ENCODE assay signal across 27 mouse cellular contexts in the genomic region with DNA sequence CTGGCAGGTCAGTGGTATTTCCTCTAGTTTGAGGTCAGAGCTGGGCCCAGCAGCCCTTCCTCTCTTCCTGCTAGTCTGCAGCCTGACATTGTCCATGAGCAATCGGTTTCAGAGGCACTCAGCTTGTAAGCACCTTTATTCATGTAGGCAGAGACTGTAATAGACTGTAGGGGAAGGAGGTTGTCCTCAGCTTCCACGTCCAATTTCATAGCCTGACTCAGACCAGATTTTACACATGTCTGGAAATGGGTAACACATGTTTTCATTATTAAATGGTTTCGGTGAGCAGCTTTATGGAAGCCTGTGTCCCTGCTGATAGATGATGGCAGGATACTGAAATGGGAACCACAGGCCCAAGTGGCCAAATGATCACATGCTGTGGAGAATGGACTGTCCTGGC. TPM values are rescaled to one million over a fixed set of nuclear protein-coding genes. Genes with fewer than 3 reads are reported as not detected.
DNase-seq lines count a peak whose midpoint lies in the region; ATAC-seq lines count a peak whose summit lies in the region.
"Had no signal": no experiment of that assay in that cellular context is flagged by ENCODE, and none has a peak within 500 bp of the region (broad histone marks: within the 10 kb centered on the region; RNA-seq: fewer than 3 reads in every experiment).

No protein-coding gene starts in this region.

- H3K9me3 ChIP-seq in embryonic facial prominence, embryonic 10.5 days: no peaks in the 10 kb centered on the region
- no peaks in the 10 kb centered on the region; the same call in 1 of the 2 replicates for H3K9me3 ChIP-seq in limb, embryonic 13.5 days
- H3K9me3 ChIP-seq in midbrain, embryonic 14.5 days (ENCODE audit: control insufficient read depth, low read length): no peaks in the 10 kb centered on the region
- H3K9me3 ChIP-seq: embryonic facial prominence, embryonic 12.5 days; forebrain, embryonic 12.5 days; forebrain, embryonic 15.5 days; heart, embryonic 10.5 days had no signal

- no peaks in the 10 kb centered on the region for H3K27me3 ChIP-seq in embryonic facial prominence, embryonic 10.5 days (replicated peaks; ENCODE audit: low read depth, poor library complexity, severe bottlenecking)
- H3K27me3 ChIP-seq in limb, embryonic 13.5 days: 0 out of 2 replicates have a peak, but pooled peaks cover 10% of the 10 kb centered on the region
- H3K27me3 ChIP-seq in midbrain, embryonic 14.5 days (ENCODE audit: control insufficient read depth, insufficient read depth, low read length): no peaks in the 10 kb centered on the region
- H3K27me3 ChIP-seq: forebrain, embryonic 12.5 days; forebrain, embryonic 15.5 days; Patski had no signal

- H3K27ac ChIP-seq in embryonic facial prominence, embryonic 10.5 days (replicated peaks): 0 out of 2 replicates have a peak overlapping the region, but pooled peaks have one; percentile 40
- peak overlapping the region; percentile 39; the same call in 1 of the 2 replicates for H3K27ac ChIP-seq in limb, embryonic 13.5 days
- no peak overlapping the region for H3K27ac ChIP-seq in midbrain, embryonic 14.5 days (replicated peaks; ENCODE audit: low read depth, low read length)
- H3K27ac ChIP-seq: embryonic facial prominence, embryonic 12.5 days; forebrain, embryonic 12.5 days; forebrain, embryonic 15.5 days; heart, adult 2 months; heart, embryonic 10.5 days; heart, embryonic 13.5 days; hindbrain, embryonic 14.5 days had no signal

- WGBS in embryonic facial prominence, embryonic 10.5 days: 52% methylated on average over 3 of the region's 3 CpGs
- WGBS in limb, embryonic 13.5 days: 13% methylated on average over 3 of the region's 3 CpGs
- WGBS in midbrain, embryonic 14.5 days: 66% methylated on average over 3 of the region's 3 CpGs

- H3K9ac ChIP-seq in limb, embryonic 13.5 days: no peak overlapping the region
- no peak overlapping the region for H3K9ac ChIP-seq in midbrain, embryonic 14.5 days (replicated peaks; ENCODE audit: low read length)
- H3K9ac ChIP-seq: embryonic facial prominence, embryonic 12.5 days; forebrain, embryonic 12.5 days; forebrain, embryonic 15.5 days; heart, embryonic 13.5 days; hindbrain, embryonic 14.5 days had no signal

- no peak overlapping the region for H3K4me2 ChIP-seq in limb, embryonic 13.5 days (replicated peaks)
- H3K4me2 ChIP-seq in midbrain, embryonic 14.5 days (ENCODE audit: low read length): no peak overlapping the region
- H3K4me2 ChIP-seq: embryonic facial prominence, embryonic 12.5 days; forebrain, embryonic 12.5 days; forebrain, embryonic 15.5 days; heart, embryonic 13.5 days; hindbrain, embryonic 14.5 days had no signal

- peaks cover 15% of the 10 kb centered on the region for H3K4me1 ChIP-seq in embryonic facial prominence, embryonic 10.5 days
- peaks cover 14% of the 10 kb centered on the region for H3K4me1 ChIP-seq in limb, embryonic 13.5 days
- H3K4me1 ChIP-seq in midbrain, embryonic 14.5 days (ENCODE audit: control insufficient read depth, insufficient read depth, low read length): peaks cover 3% of the 10 kb centered on the region; the same call in 1 of the 2 replicates

- DNase-seq in embryonic facial prominence, embryonic 10.5 days (ENCODE audit: low spot score): no peak
- DNase-seq in forelimb bud, embryonic 11.5 days (ENCODE audit: low read depth, low spot score): peak; percentile 49
- no peak for DNase-seq in ovary, postnatal 36 days (ENCODE audit: low spot score)
- DNase-seq in midbrain, embryonic 14.5 days: no peak
- DNase-seq in liver: no peak
- DNase-seq: adrenal gland, adult 8-10 months; adrenal gland, postnatal 25 days; cerebellum, adult 11-12 months; cerebellum, adult 8-10 months; cerebellum, postnatal 10 days; cerebellum, postnatal 36 days; embryo, embryonic 11 days; gastrocnemius, postnatal 10 days; gastrocnemius, postnatal 36 days; heart, adult 2 months; heart, postnatal 14 days; heart, postnatal 4 days had no signal

- no peak overlapping the region for H3K4me3 ChIP-seq in embryonic facial prominence, embryonic 10.5 days
- H3K4me3 ChIP-seq in limb, embryonic 13.5 days: no peak overlapping the region
- no peak overlapping the region for H3K4me3 ChIP-seq in midbrain, embryonic 14.5 days (replicated peaks; ENCODE audit: low read depth, low read length)
- H3K4me3 ChIP-seq: embryonic facial prominence, embryonic 12.5 days; erythroblast, embryonic 14.5 days; forebrain, embryonic 12.5 days; forebrain, embryonic 15.5 days; heart, adult 2 months; heart, embryonic 10.5 days; heart, embryonic 13.5 days had no signal

- no peak for ATAC-seq in limb, embryonic 13.5 days (ENCODE audit: low FRiP score, low read depth)
- ATAC-seq in midbrain, embryonic 14.5 days (ENCODE audit: low FRiP score, low TSS enrichment): no peak
- ATAC-seq: CD4-positive, CD25-positive, alpha-beta regulatory T cell, adult 4 months; forebrain, embryonic 15.5 days; Patski had no signal

- no peaks in the 10 kb centered on the region for H3K36me3 ChIP-seq in embryonic facial prominence, embryonic 10.5 days (replicated peaks)
- no peaks in the 10 kb centered on the region for H3K36me3 ChIP-seq in limb, embryonic 13.5 days
- no peaks in the 10 kb centered on the region for H3K36me3 ChIP-seq in midbrain, embryonic 14.5 days (ENCODE audit: control insufficient read depth, insufficient read depth, low read length)
- H3K36me3 ChIP-seq: embryonic facial prominence, embryonic 12.5 days; forebrain, embryonic 12.5 days; forebrain, embryonic 15.5 days; heart, embryonic 10.5 days; heart, embryonic 13.5 days had no signal

RNA-seq across cellular contexts. Expression of a gene that starts 3.8 kb away (rescaled TPM):
- polyA plus RNA-seq in embryonic facial prominence, embryonic 10.5 days (2016; fragmentation: Nextera tagmentation; extraction: Ambion mirVana): 14.4 and 15.7 TPM in 2 replicates
- 11.2 and 11.6 TPM in 2 replicates for polyA plus RNA-seq in limb, embryonic 13.5 days (2015; fragmentation: Nextera tagmentation; extraction: Ambion mirVana)
- 10.8 and 12.4 TPM in 2 replicates for polyA plus RNA-seq in midbrain, embryonic 14.5 days (2014; fragmentation: Nextera tagmentation; extraction: Ambion mirVana)

RNA-seq across cellular contexts. Expression of a gene that starts 51.3 kb away (rescaled TPM):
- polyA plus RNA-seq in embryonic facial prominence, embryonic 10.5 days (2016; fragmentation: Nextera tagmentation; extraction: Ambion mirVana): 1.9 and 2.6 TPM in 2 replicates
- 2.0 and 2.2 TPM in 2 replicates for polyA plus RNA-seq in limb, embryonic 13.5 days (2015; fragmentation: Nextera tagmentation; extraction: Ambion mirVana)
- 10.1 and 11.3 TPM in 2 replicates for polyA plus RNA-seq in midbrain, embryonic 14.5 days (2014; fragmentation: Nextera tagmentation; extraction: Ambion mirVana)
- polyA plus RNA-seq: CD4-positive, CD25-positive, alpha-beta regulatory T cell, adult 4 months; erythroblast, embryonic 14.5 days had no signal
